Mouse (Mus musculus) embryonic facial prominence, embryonic 15.5 days (tissue): Measurements from ENCODE around the gene Trnt1. TPM values are rescaled to one million over a fixed set of nuclear protein-coding genes. Genes with fewer than 3 reads are reported as not detected.
A peak's percentile ranks its signal among the peaks of the same experiment; 100 is the strongest.

Source experiments
- ATAC-seq: fragments of 200-750 bp; cut with Nextera tagmentation; 2 replicates; pipeline ENCODE4 v1.8.0; 2017; ENCODE audit warnings: low read depth, moderate TSS enrichment; ENCODE audit not compliant: insufficient number of reproducible peaks, low FRiP score, low TSS enrichment
- H3K27ac ChIP-seq: fragments of 300-500 bp; sonication (generic); replicated peaks from 2 replicates; pipeline ENCODE4 v1.5.1; 2015; ENCODE audit warnings: mild to moderate bottlenecking, inconsistent platforms
- H3K27me3 ChIP-seq: fragments of 300-500 bp; sonication (generic); 2 replicates; pipeline ENCODE4 v1.6.1; 2015; ENCODE audit warnings: inconsistent platforms
- H3K36me3 ChIP-seq: fragments of 300-500 bp; sonication (generic); 2 replicates; pipeline ENCODE4 v1.6.1; 2015; ENCODE audit warnings: mild to moderate bottlenecking, inconsistent platforms
- H3K4me1 ChIP-seq: fragments of 300-500 bp; sonication (generic); 2 replicates; pipeline ENCODE4 v1.6.1; 2015; ENCODE audit warnings: inconsistent platforms
- H3K4me2 ChIP-seq: fragments of 300-500 bp; sonication (generic); replicated peaks from 2 replicates; pipeline ENCODE4 v1.6.1; 2015; ENCODE audit warnings: mild to moderate bottlenecking, inconsistent platforms
- H3K4me3 ChIP-seq: fragments of 300-500 bp; sonication (generic); replicated peaks from 2 replicates; pipeline ENCODE4 v1.5.1; 2015; ENCODE audit warnings: mild to moderate bottlenecking, inconsistent platforms
- H3K9ac ChIP-seq: fragments of 300-500 bp; sonication (generic); 2 replicates; pipeline ENCODE4 v1.6.1; 2015; ENCODE audit warnings: inconsistent platforms
- H3K9me3 ChIP-seq: fragments of 300-500 bp; sonication (generic); replicated peaks from 2 replicates; pipeline ENCODE4 v1.6.1; 2016; ENCODE audit warnings: inconsistent platforms
- WGBS: fragments of 180-500 bp; shearing (Covaris S2); methylation state at CpG from one replicate; pipeline ENCODE4 v1.1.7; 2015; 5-methylcytosine and 5-hydroxymethylcytosine counted together
- polyA plus RNA-seq: library from polyadenylated mRNA; unstranded; fragments of >200 nt; fragmentation: Nextera tagmentation; extraction: Ambion mirVana; gene quantifications from 2 replicates; pipeline ENCODE4 v1.2.1, GENCODE M21; 2015

Gene Trnt1
- polyA plus RNA-seq, 1 experiment from 2014 or later = 54.6 TPM

- Histone ChIP-seq H3K4me2 (no peak overlapping the region), H3K27me3 (no peaks in the 10 kb centered on the region), H3K27ac (no peak overlapping the region), H3K4me3 (no peak overlapping the region), H3K9me3 (no peaks in the 10 kb centered on the region), H3K4me1 (no peaks in the 10 kb centered on the region), H3K36me3 (no peaks in the 10 kb centered on the region), H3K9ac (no peak overlapping the region)
- 69% methylated on average over 3 of the region's 3 CpGs for WGBS
- no peak for ATAC-seq
These were observed 51.0 kb downstream of the Trnt1 start for GRCm38 (mm10) chr6:106819906-106820305.

GRCm38 (mm10) chr6:106820566-106820965 lies 51.6 kb downstream of the Trnt1 start:
- no peak overlapping the region for H3K4me2 ChIP-seq
- no peaks in the 10 kb centered on the region for H3K4me1 ChIP-seq
- ATAC-seq = peak; percentile 47; the same call in 1 of the 2 replicates
- H3K27ac ChIP-seq = no peak overlapping the region
- H3K4me3 ChIP-seq = no peak overlapping the region
- H3K9me3 ChIP-seq = no peaks in the 10 kb centered on the region
- no peaks in the 10 kb centered on the region for H3K36me3 ChIP-seq
- H3K9ac ChIP-seq = no peak overlapping the region
- no peaks in the 10 kb centered on the region for H3K27me3 ChIP-seq

DNA sequence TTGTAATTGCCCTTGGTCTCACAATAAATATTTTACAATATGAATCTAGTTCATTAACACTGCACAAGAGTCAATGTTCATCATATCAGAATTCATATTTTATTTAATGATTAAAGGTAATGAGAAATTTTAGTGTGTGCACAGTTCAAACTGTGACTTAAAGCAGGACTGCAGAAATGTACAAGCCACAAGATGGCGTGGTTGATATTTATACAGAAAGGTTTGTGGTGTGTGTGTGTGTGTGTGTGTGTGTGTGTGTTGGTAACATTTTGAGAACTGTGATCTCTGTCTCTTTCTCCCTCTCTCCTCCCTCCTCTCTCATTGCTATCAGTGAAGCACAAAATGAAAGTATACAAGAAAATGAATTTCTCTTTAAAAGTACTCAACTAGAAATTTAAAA lies 53.4 kb downstream of the Trnt1 start:
- Histone ChIP-seq H3K9ac (no peak overlapping the region), H3K4me2 (no peak overlapping the region), H3K36me3 (no peaks in the 10 kb centered on the region), H3K27me3 (no peaks in the 10 kb centered on the region), H3K27ac (no peak overlapping the region), H3K4me1 (no peaks in the 10 kb centered on the region), H3K4me3 (no peak overlapping the region), H3K9me3 (no peaks in the 10 kb centered on the region)
- ATAC-seq = no peak
- WGBS = 54% methylated on average over 1 of the region's 1 CpGs

Other genes with a start within 250 kb of the Trnt1 start
- gene Il5ra, start 20.1 kb upstream of the Trnt1 start, polyA plus RNA-seq = 0.20 and 0.37 TPM in 2 replicates
- 42.2 and 42.6 TPM in 2 replicates for gene Crbn, start 31.0 kb downstream of the Trnt1 start, polyA plus RNA-seq